In the genomic region with DNA sequence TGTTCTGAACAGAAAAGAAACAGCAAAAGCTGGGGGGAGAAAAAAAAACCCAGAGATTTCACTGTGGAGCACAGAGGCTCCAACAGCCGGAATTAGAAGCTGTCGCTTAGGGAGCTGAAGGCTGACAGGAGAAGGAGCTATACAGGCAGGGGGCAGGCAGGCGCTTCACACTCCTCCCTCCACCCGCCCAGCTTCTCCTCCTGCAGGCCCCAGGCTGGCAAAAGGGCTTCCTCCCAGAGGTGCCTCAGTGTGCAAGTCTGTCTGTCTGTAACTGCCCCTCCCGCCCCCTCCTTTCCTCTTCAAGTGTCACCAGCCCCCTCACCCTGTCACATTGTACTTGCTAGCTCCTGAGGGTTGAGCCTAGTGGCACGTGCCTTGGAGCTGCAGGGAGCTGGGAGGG, we compare ENCODE assay signal across 15 mouse cellular contexts. TPM values are rescaled to one million over a fixed set of nuclear protein-coding genes. Genes with fewer than 3 reads are reported as not detected.
DNase-seq lines count a peak whose midpoint lies in the region; ATAC-seq and TF ChIP-seq lines count a peak whose summit lies in the region.
"Had no signal": no experiment of that assay in that cellular context is flagged by ENCODE, and none has a peak within 500 bp of the region (broad histone marks: within the 10 kb centered on the region; RNA-seq: fewer than 3 reads in every experiment).

No protein-coding gene starts in this region.

- no peak for TF ChIP-seq CTCF in liver, postnatal 0 days (IDR thresholded peaks at IDR 0.05; ENCODE audit: low read depth)
- no peak for TF ChIP-seq CTCF in CH12.LX (conservative IDR thresholded peaks at IDR 0.05 in 1 of 2, IDR thresholded peaks at IDR 0.05 in 1 of 2; ENCODE audit: low read depth in 2 of 2, low read length in 2 of 2)

- H3K4me3 ChIP-seq in heart, embryonic 11.5 days (ENCODE audit: low read depth, low read length): no peak overlapping the region
- no peak overlapping the region for H3K4me3 ChIP-seq in liver, postnatal 0 days (ENCODE audit: low read depth, low read length)
- H3K4me3 ChIP-seq in CH12.LX (replicated peaks in 1 of 3; ENCODE audit: low read depth in 2 of 3, low read length in 2 of 3, poor library complexity in 1 of 3): no peak overlapping the region
- H3K4me3 ChIP-seq: megakaryocyte, embryonic 14.5 days had no signal

- in situ Hi-C loops in CH12.LX (cut with MboI; ENCODE audit: low pct_ligation_motif_present, low pct_unique_long_range_greater_than_20kb, low sequenced_read_pairs): no loop called here

- H3K27me3 ChIP-seq in heart, embryonic 11.5 days (ENCODE audit: control insufficient read depth, insufficient read depth, low read length): peaks cover 95% of the 10 kb centered on the region
- H3K27me3 ChIP-seq in liver, postnatal 0 days (ENCODE audit: insufficient read depth, low read length): peaks cover 83% of the 10 kb centered on the region
- H3K27me3 ChIP-seq in CH12.LX (replicated peaks): no peaks in the 10 kb centered on the region

- no peaks in the 10 kb centered on the region for H3K36me3 ChIP-seq in heart, embryonic 11.5 days (ENCODE audit: control insufficient read depth, insufficient read depth, low read length)
- H3K36me3 ChIP-seq in liver, postnatal 0 days (replicated peaks; ENCODE audit: insufficient read depth, low read length): no peaks in the 10 kb centered on the region
- H3K36me3 ChIP-seq in CH12.LX (replicated peaks in 1 of 2; ENCODE audit: control insufficient read depth in 1 of 2, insufficient read depth in 1 of 2, low read length in 1 of 2): peaks cover 6 to 44% of the 10 kb centered on the region in 2 experiments

- dilution Hi-C loops in CH12.LX (cut with MboI; ENCODE audit: extremely low pct_ligation_motif_present, extremely low pct_unique_long_range_greater_than_20kb, low sequenced_read_pairs): no loop called here

- H3K27ac ChIP-seq in heart, embryonic 11.5 days (ENCODE audit: low read depth, low read length): peak overlapping the region; percentile 36; the same call in 1 of the 2 replicates
- no peak overlapping the region for H3K27ac ChIP-seq in liver, postnatal 0 days (ENCODE audit: low read depth)
- no peak overlapping the region for H3K27ac ChIP-seq in CH12.LX (ENCODE audit: insufficient read depth, low read depth)

- H3K4me2 ChIP-seq in heart, embryonic 11.5 days: peak overlapping the region; percentile 14
- H3K4me2 ChIP-seq in liver, postnatal 0 days (ENCODE audit: low read depth, low read length): no peak overlapping the region
- no peak overlapping the region for H3K4me2 ChIP-seq in CH12.LX (ENCODE audit: insufficient read depth, low read depth, poor library complexity, severe bottlenecking)

- no peak for TF ChIP-seq RAD21 in CH12.LX (IDR thresholded peaks at IDR 0.05; ENCODE audit: low read depth, low read length)

- no peak overlapping the region for H3K9ac ChIP-seq in heart, embryonic 11.5 days (ENCODE audit: low read depth, low read length)
- H3K9ac ChIP-seq in liver, postnatal 0 days (replicated peaks): no peak overlapping the region
- no peak overlapping the region for H3K9ac ChIP-seq in CH12.LX (ENCODE audit: insufficient read depth, low read depth)

- intact Hi-C loops in heart, postnatal 36 days (cut with DNase I): no loop called here

- no peak for TF ChIP-seq POLR2A in CH12.LX (IDR thresholded peaks at IDR 0.05; ENCODE audit: low read depth, low read length)

- WGBS in heart, embryonic 11.5 days (ENCODE audit: insufficient replicate concordance): 6% methylated on average over 6 of the region's 6 CpGs
- WGBS in liver, postnatal 0 days (ENCODE audit: insufficient replicate concordance): 6% methylated on average over 6 of the region's 6 CpGs

- no peak for TF ChIP-seq EP300 in liver, postnatal 0 days (IDR thresholded peaks at IDR 0.05; ENCODE audit: low read depth)
- no peak for TF ChIP-seq EP300 in CH12.LX (IDR thresholded peaks at IDR 0.05; ENCODE audit: low read length)

- no peak for ATAC-seq in heart, embryonic 11.5 days (replicated peaks; ENCODE audit: insufficient number of reproducible peaks, low FRiP score, low TSS enrichment)
- no peak for ATAC-seq in liver, postnatal 0 days
- peak; percentile 29 to 68; a peak in 3 of 4 replicates for ATAC-seq in hematopoietic stem cell, adult 5-6 weeks (replicated peaks in 1 of 2; ENCODE audit: insufficient read depth in 1 of 2, low FRiP score in 2 of 2, low TSS enrichment in 1 of 2, low read depth in 1 of 2, poor library complexity in 2 of 2, severe bottlenecking in 2 of 2)

- no peaks in the 10 kb centered on the region for H3K9me3 ChIP-seq in heart, embryonic 11.5 days (replicated peaks; ENCODE audit: control insufficient read depth, low read length)
- H3K9me3 ChIP-seq in liver, postnatal 0 days (ENCODE audit: low read length): no peaks in the 10 kb centered on the region
- H3K9me3 ChIP-seq in CH12.LX (replicated peaks; ENCODE audit: low read length): peaks cover 19% of the 10 kb centered on the region
- H3K9me3 ChIP-seq: megakaryocyte, embryonic 14.5 days had no signal

- no peaks in the 10 kb centered on the region for H3K79me2 ChIP-seq in CH12.LX (replicated peaks; ENCODE audit: control insufficient read depth, extremely low read depth, insufficient read depth, poor library complexity, severe bottlenecking)

- peaks cover 49% of the 10 kb centered on the region for H3K4me1 ChIP-seq in heart, embryonic 11.5 days (ENCODE audit: control insufficient read depth, insufficient read depth, low read length)
- peaks cover 35% of the 10 kb centered on the region for H3K4me1 ChIP-seq in liver, postnatal 0 days (ENCODE audit: insufficient read depth)
- H3K4me1 ChIP-seq in CH12.LX (ENCODE audit: control insufficient read depth in 1 of 2, insufficient read depth in 2 of 2): peaks cover 5 to 29% of the 10 kb centered on the region in 2 experiments

- DNase-seq in heart, postnatal 36 days: no peak
- DNase-seq in liver (peak; percentile 38), CH12.LX (ENCODE audit: extremely low read depth) (no peak)
- no peak for DNase-seq in liver, postnatal 0 days
- DNase-seq in T-cell, adult 2 months (ENCODE audit: low spot score): no peak
- no peak for DNase-seq in ovary, adult 18-20 months (ENCODE audit: low spot score)
- DNase-seq: adrenal gland, postnatal 14 days; gastrocnemius, postnatal 14 days; kidney, adult 2 months; lung, adult 18-20 months; thymus, postnatal 25 days had no signal

TF ChIP-seq in CH12.LX, 34 proteins besides CTCF, POLR2A, EP300 and RAD21:
- TF ChIP-seq MXI1 (IDR thresholded peaks at IDR 0.05; ENCODE audit: low read depth, low read length): no peak
- TF ChIP-seq BHLHE40 (IDR thresholded peaks at IDR 0.05; ENCODE audit: low read depth, low read length): peak; percentile 29; the same call in 1 of the 2 replicates
- TF ChIP-seq ELF1 (IDR thresholded peaks at IDR 0.05; ENCODE audit: low read depth, low read length): no peak

RNA-seq across cellular contexts. Expression of gene Ankrd63, which starts 2.7 kb away (rescaled TPM):
- 0.66 and 0.80 TPM in 2 replicates for polyA plus RNA-seq in heart, embryonic 11.5 days (2014; fragmentation: Nextera tagmentation; extraction: Ambion mirVana)
- total RNA-seq in heart, postnatal 36 days (2021): 1 to 10 TPM; 1.4 to 2.5 TPM
- polyA plus RNA-seq in liver, postnatal 0 days (2015; fragmentation: Nextera tagmentation; extraction: Ambion mirVana): 0.02 TPM in 1 of 2 replicates, not detected in the other
- total RNA-seq in CH12.LX (2012; rRNA removed) (not detected in 2 replicates), CH12.LX (2014; rRNA removed) (not detected in 2 replicates)
- 0.07 and 0.08 TPM in 2 replicates for polyA plus RNA-seq in CH12.LX (2012; ENCODE audit: insufficient read length, low read depth)
- total RNA-seq in hematopoietic stem cell, adult 5-6 weeks (2017): 1.9 and 2.3 TPM in 2 replicates
- total RNA-seq: gastrocnemius, postnatal 14 days had no signal
- polyA plus RNA-seq: limb, embryonic 11.5 days had no signal

RNA-seq across cellular contexts. Expression of gene Plcb2, which starts 21.8 kb away (rescaled TPM):
- 0.99 and 1.4 TPM in 2 replicates for polyA plus RNA-seq in heart, embryonic 11.5 days (2014; fragmentation: Nextera tagmentation; extraction: Ambion mirVana)
- total RNA-seq in heart, postnatal 36 days (2021): 1 to 10 TPM; 1.9 to 2.7 TPM
- polyA plus RNA-seq in liver, postnatal 0 days (2015; fragmentation: Nextera tagmentation; extraction: Ambion mirVana): 1.7 and 1.9 TPM in 2 replicates
- total RNA-seq in CH12.LX (2012; rRNA removed) (6.9 and 7.8 TPM in 2 replicates), CH12.LX (2014; rRNA removed) (5.7 and 6.4 TPM in 2 replicates)
- 18.9 and 22.3 TPM in 2 replicates for polyA plus RNA-seq in CH12.LX (2012; ENCODE audit: insufficient read length, low read depth)
- 67.8 and 118 TPM in 2 replicates for total RNA-seq in hematopoietic stem cell, adult 5-6 weeks (2017)

RNA-seq across cellular contexts. Expression of gene Inafm2, which starts 39.1 kb away (rescaled TPM):
- 45.4 and 46.7 TPM in 2 replicates for polyA plus RNA-seq in heart, embryonic 11.5 days (2014; fragmentation: Nextera tagmentation; extraction: Ambion mirVana)
- total RNA-seq in heart, postnatal 36 days (2021): 10 to 100 TPM; 27.2 to 29.6 TPM
- polyA plus RNA-seq in liver, postnatal 0 days (2015; fragmentation: Nextera tagmentation; extraction: Ambion mirVana): 14.0 and 14.7 TPM in 2 replicates
- total RNA-seq in CH12.LX (2012; rRNA removed): 4.2 and 4.3 TPM in 2 replicates
- total RNA-seq in CH12.LX (2014; rRNA removed): 3.6 TPM in 2 replicates
- polyA plus RNA-seq in CH12.LX (2012; ENCODE audit: insufficient read length, low read depth): 2.6 and 2.7 TPM in 2 replicates
- 17.7 and 23.0 TPM in 2 replicates for total RNA-seq in hematopoietic stem cell, adult 5-6 weeks (2017)

RNA-seq across cellular contexts. Expression of gene Pak6, which starts 43.3 kb away (rescaled TPM):
- 1.8 and 3.0 TPM in 2 replicates for polyA plus RNA-seq in heart, embryonic 11.5 days (2014; fragmentation: Nextera tagmentation; extraction: Ambion mirVana)
- 10 to 100 TPM; 10.1 to 13.0 TPM for total RNA-seq in heart, postnatal 36 days (2021)
- 0.08 and 0.15 TPM in 2 replicates for polyA plus RNA-seq in liver, postnatal 0 days (2015; fragmentation: Nextera tagmentation; extraction: Ambion mirVana)
- total RNA-seq in CH12.LX (2012; rRNA removed): 0.29 and 0.42 TPM in 2 replicates
- total RNA-seq in CH12.LX (2014; rRNA removed): 0.05 and 0.11 TPM in 2 replicates
- 0.45 and 0.73 TPM in 2 replicates for polyA plus RNA-seq in CH12.LX (2012; ENCODE audit: insufficient read length, low read depth)
- total RNA-seq in hematopoietic stem cell, adult 5-6 weeks (2017): 0.94 TPM in 1 of 2 replicates, not detected in the other

RNA-seq across cellular contexts. Expression of gene Ccdc9b, which starts 56.0 kb away (rescaled TPM):
- 1.0 and 1.3 TPM in 2 replicates for polyA plus RNA-seq in heart, embryonic 11.5 days (2014; fragmentation: Nextera tagmentation; extraction: Ambion mirVana)
- 10 to 100 TPM; 24.1 to 28.3 TPM for total RNA-seq in heart, postnatal 36 days (2021)
- polyA plus RNA-seq in liver, postnatal 0 days (2015; fragmentation: Nextera tagmentation; extraction: Ambion mirVana): 0.36 and 0.52 TPM in 2 replicates
- not detected in 2 replicates for total RNA-seq in CH12.LX (2012; rRNA removed)
- not detected in 2 replicates for total RNA-seq in CH12.LX (2014; rRNA removed)
- polyA plus RNA-seq in CH12.LX (2012; ENCODE audit: insufficient read length, low read depth): not detected in 2 replicates
- total RNA-seq in hematopoietic stem cell, adult 5-6 weeks (2017): 2.1 and 2.8 TPM in 2 replicates

Comparison
In these comparisons a context has a peak if more than half of its experiments do, and no peak if none do; other contexts are left out.
1. ATAC-seq: peak in hematopoietic stem cell, adult 5-6 weeks (2 of 2); none in heart, embryonic 11.5 days (single experiment) and liver, postnatal 0 days (single experiment).